Mouse (Mus musculus): ENCODE results near the gene Gm9376. TPM values are rescaled to one million over a fixed set of nuclear protein-coding genes. Genes with fewer than 3 reads are reported as not detected.
A peak's percentile ranks its signal among the peaks of the same experiment; 100 is the strongest.

The Gm9376 gene
- polyA plus RNA-seq, 1 experiment from 2014 or later, result not detected

- Histone ChIP-seq H3K4me3 (ENCODE audit: low read depth, low read length) (peak overlapping the region; percentile 20; the same call in 1 of the 2 replicates), H3K9me3 (ENCODE audit: control insufficient read depth, low read length) (no peaks in the 10 kb centered on the region), H3K36me3 (ENCODE audit: control insufficient read depth, insufficient read depth, low read length) (no peaks in the 10 kb centered on the region), H3K4me1 (replicated peaks; ENCODE audit: control insufficient read depth, insufficient read depth) (no peaks in the 10 kb centered on the region; the same call in 1 of the 2 replicates), H3K9ac (ENCODE audit: low read length) (no peak overlapping the region), H3K4me2 (replicated peaks; ENCODE audit: low read depth) (peak overlapping the region; percentile 53), H3K27me3 (ENCODE audit: control insufficient read depth, insufficient read depth, low read length) (no peaks in the 10 kb centered on the region; the same call in 1 of the 2 replicates), H3K27ac (replicated peaks) (0 out of 2 replicates have a peak overlapping the region, but pooled peaks have one; percentile 35)
- WGBS, result 8% methylated on average over 8 of the region's 8 CpGs
- no peak for TF ChIP-seq EP300 (optimal IDR thresholded peaks at IDR 0.05)
- TF ChIP-seq CTCF (IDR thresholded peaks at IDR 0.05; ENCODE audit: low read depth), result no peak
- no peak for ATAC-seq (ENCODE audit: low FRiP score, low TSS enrichment)
- DNase-seq (ENCODE audit: low spot score), result no peak
Measured at GRCm38 (mm10) chr14:118232381-118232970, 34.3 kb upstream of the Gm9376 start.

- Histone ChIP-seq H3K4me2 (replicated peaks; ENCODE audit: low read depth) (peak overlapping the region; percentile 67), H3K27me3 (ENCODE audit: control insufficient read depth, insufficient read depth, low read length) (no peaks in the 10 kb centered on the region; the same call in 1 of the 2 replicates), H3K9ac (ENCODE audit: low read length) (peak overlapping the region; percentile 69), H3K9me3 (ENCODE audit: control insufficient read depth, low read length) (no peaks in the 10 kb centered on the region), H3K27ac (replicated peaks) (no peak overlapping the region; the same call in 1 of the 2 replicates), H3K36me3 (ENCODE audit: control insufficient read depth, insufficient read depth, low read length) (no peaks in the 10 kb centered on the region), H3K4me3 (ENCODE audit: low read depth, low read length) (peak overlapping the region; percentile 62), H3K4me1 (replicated peaks; ENCODE audit: control insufficient read depth, insufficient read depth) (no peaks in the 10 kb centered on the region; the same call in 1 of the 2 replicates)
- WGBS, result 5% methylated on average over 26 of the region's 26 CpGs
- DNase-seq (ENCODE audit: low spot score) (no peak), ATAC-seq (ENCODE audit: low FRiP score, low TSS enrichment) (no peak)
- no peak for TF ChIP-seq CTCF (IDR thresholded peaks at IDR 0.05; ENCODE audit: low read depth)
- TF ChIP-seq EP300 (optimal IDR thresholded peaks at IDR 0.05), result no peak
Measured at GRCm38 (mm10) chr14:118233786-118234540, 32.8 kb upstream of the Gm9376 start.

- Histone ChIP-seq H3K27ac (replicated peaks) (peak overlapping the region; percentile 90), H3K4me3 (ENCODE audit: low read depth, low read length) (peak overlapping the region; percentile 62), H3K4me1 (replicated peaks; ENCODE audit: control insufficient read depth, insufficient read depth) (no peaks in the 10 kb centered on the region; the same call in 1 of the 2 replicates), H3K9ac (ENCODE audit: low read length) (peak overlapping the region; percentile 69), H3K4me2 (replicated peaks; ENCODE audit: low read depth) (peak overlapping the region; percentile 67), H3K9me3 (ENCODE audit: control insufficient read depth, low read length) (no peaks in the 10 kb centered on the region), H3K36me3 (ENCODE audit: control insufficient read depth, insufficient read depth, low read length) (no peaks in the 10 kb centered on the region), H3K27me3 (ENCODE audit: control insufficient read depth, insufficient read depth, low read length) (no peaks in the 10 kb centered on the region; the same call in 1 of the 2 replicates)
- ATAC-seq (ENCODE audit: low FRiP score, low TSS enrichment), result no peak
- under 1% methylated on average over 66 of the region's 84 CpGs for WGBS
- TF ChIP-seq CTCF (IDR thresholded peaks at IDR 0.05; ENCODE audit: low read depth), result no peak
- no peak for TF ChIP-seq EP300 (optimal IDR thresholded peaks at IDR 0.05)
- DNase-seq (ENCODE audit: low spot score), result peak; percentile 49
Measured at GRCm38 (mm10) chr14:118234541-118235210, 32.1 kb upstream of the Gm9376 start.

GRCm38 (mm10) chr14:118235361-118235972 is 31.3 kb upstream of the Gm9376 start:
- no peaks in the 10 kb centered on the region for H3K36me3 ChIP-seq (ENCODE audit: control insufficient read depth, insufficient read depth, low read length)
- peak overlapping the region; percentile 90 for H3K27ac ChIP-seq (replicated peaks)
- H3K4me3 ChIP-seq (ENCODE audit: low read depth, low read length), result peak overlapping the region; percentile 62
- H3K9ac ChIP-seq (ENCODE audit: low read length), result peak overlapping the region; percentile 69
- H3K9me3 ChIP-seq (ENCODE audit: control insufficient read depth, low read length), result no peaks in the 10 kb centered on the region
- DNase-seq (ENCODE audit: low spot score) (peak; percentile 38), ATAC-seq (ENCODE audit: low FRiP score, low TSS enrichment) (no peak)
- H3K4me2 ChIP-seq (replicated peaks; ENCODE audit: low read depth), result peak overlapping the region; percentile 67
- H3K4me1 ChIP-seq (replicated peaks; ENCODE audit: control insufficient read depth, insufficient read depth), result no peaks in the 10 kb centered on the region; the same call in 1 of the 2 replicates
- WGBS, result 1% methylated on average over 60 of the region's 62 CpGs
- H3K27me3 ChIP-seq (ENCODE audit: control insufficient read depth, insufficient read depth, low read length), result no peaks in the 10 kb centered on the region; the same call in 1 of the 2 replicates
- TF ChIP-seq CTCF (IDR thresholded peaks at IDR 0.05; ENCODE audit: low read depth) (no peak), EP300 (optimal IDR thresholded peaks at IDR 0.05) (no peak)
